Mouse (Mus musculus) ES-Bruce4 (cell line): ENCODE measurements around the gene Cyp2t4. TPM values are rescaled to one million over a fixed set of nuclear protein-coding genes. Genes with fewer than 3 reads are reported as not detected.

Experiments
- H3K27ac ChIP-seq: 2 replicates; pipeline ENCODE4 v1.5.1; 2012; ENCODE audit warnings: low read length, inconsistent platforms; ENCODE audit not compliant: insufficient read depth
- H3K27me3 ChIP-seq: 2 replicates; pipeline ENCODE4 v1.6.1; 2012; ENCODE audit warnings: mild to moderate bottlenecking, low read length, inconsistent platforms; ENCODE audit not compliant: control insufficient read depth, poor library complexity, insufficient read depth, severe bottlenecking
- H3K36me3 ChIP-seq: 2 replicates; pipeline ENCODE4 v1.6.1; 2012; ENCODE audit warnings: inconsistent platforms, mild to moderate bottlenecking, low read length, moderate library complexity; ENCODE audit not compliant: control insufficient read depth, poor library complexity, insufficient read depth, severe bottlenecking
- H3K4me1 ChIP-seq: one replicate; pipeline ENCODE4 v1.8.1; 2011; ENCODE audit warnings: low read length; ENCODE audit not compliant: control insufficient read depth, insufficient read depth
- H3K4me3 ChIP-seq: 2 replicates; pipeline ENCODE4 v1.5.1; 2011; ENCODE audit warnings: low read depth, mild to moderate bottlenecking, low read length
- H3K9ac ChIP-seq: 2 replicates; pipeline ENCODE4 v1.6.1; 2012; ENCODE audit warnings: low read depth, mild to moderate bottlenecking, inconsistent platforms; ENCODE audit not compliant: poor library complexity, severe bottlenecking
- H3K9me3 ChIP-seq: replicated peaks from 2 replicates; pipeline ENCODE4 v1.6.1; 2012; ENCODE audit warnings: mild to moderate bottlenecking, low read length, inconsistent platforms; ENCODE audit not compliant: control insufficient read depth, poor library complexity, insufficient read depth, severe bottlenecking
- CTCF ChIP-seq: IDR thresholded peaks from one replicate; pipeline ENCODE4 v1.8.1; 2011; ENCODE audit warnings: low read depth, low read length
- EP300 ChIP-seq: IDR thresholded peaks from 2 replicates; pipeline ENCODE4 v1.6.1; 2011; ENCODE audit warnings: low read depth, low read length; ENCODE audit not compliant: insufficient read depth
- POLR2A ChIP-seq: IDR thresholded peaks from one replicate; pipeline ENCODE4 v1.8.1; 2011; ENCODE audit warnings: low read length; ENCODE audit not compliant: insufficient read depth
- polyA plus RNA-seq: library from polyadenylated mRNA; stranded (reverse); fragments of >200 nt; gene quantifications from 2 replicates; pipeline ENCODE4 v1.2.4, GENCODE M21; 2011; ENCODE audit warnings: low read depth; ENCODE audit not compliant: missing spikeins, insufficient read depth, insufficient read length

Gene Cyp2t4
- polyA plus RNA-seq, 1 experiment, result not detected

GRCm38 (mm10) chr7:27203730-27204449 is 50.4 kb downstream of the Cyp2t4 start:
- no peaks in the 10 kb centered on the region for H3K36me3 ChIP-seq
- no peaks in the 10 kb centered on the region for H3K4me1 ChIP-seq
- no peak for TF ChIP-seq CTCF
- no peak for TF ChIP-seq EP300
- TF ChIP-seq POLR2A, result no peak
- no peak overlapping the region for H3K9ac ChIP-seq
- H3K4me3 ChIP-seq, result no peak overlapping the region
- no peak overlapping the region for H3K27ac ChIP-seq
- no peaks in the 10 kb centered on the region for H3K27me3 ChIP-seq
- H3K9me3 ChIP-seq, result no peaks in the 10 kb centered on the region

Other genes starting within 250 kb of the Cyp2t4 start
- gene Cyp2a22, start 214.3 kb upstream of the Cyp2t4 start, polyA plus RNA-seq, result not detected in 2 replicates
- gene Cyp2a12, start 124.6 kb upstream of the Cyp2t4 start, polyA plus RNA-seq, result not detected in 2 replicates
- not detected in 2 replicates for gene Cyp2f2, start 33.8 kb upstream of the Cyp2t4 start, polyA plus RNA-seq
- gene Egln2, start 13.1 kb downstream of the Cyp2t4 start, polyA plus RNA-seq, result 22.2 and 22.3 TPM in 2 replicates
- 35.8 and 39.3 TPM in 2 replicates for gene Rab4b, start 25.2 kb downstream of the Cyp2t4 start, polyA plus RNA-seq
- gene Gm21983, start 27.4 kb downstream of the Cyp2t4 start, polyA plus RNA-seq, result not detected in 2 replicates
- gene Mia, start 27.4 kb downstream of the Cyp2t4 start, polyA plus RNA-seq, result 1.0 and 3.1 TPM in 2 replicates
- 10.9 and 12.6 TPM in 2 replicates for gene BC024978, start 42.1 kb downstream of the Cyp2t4 start, polyA plus RNA-seq
- 228 and 239 TPM in 2 replicates for gene Snrpa, start 42.6 kb downstream of the Cyp2t4 start, polyA plus RNA-seq
- gene Itpkc, start 74.9 kb downstream of the Cyp2t4 start, polyA plus RNA-seq, result 10.7 and 11.3 TPM in 2 replicates
- gene Coq8b, start 79.3 kb downstream of the Cyp2t4 start, polyA plus RNA-seq, result 7.8 and 10.9 TPM in 2 replicates
- gene Numbl, start 104.7 kb downstream of the Cyp2t4 start, polyA plus RNA-seq, result 32.9 and 38.5 TPM in 2 replicates
- gene Ltbp4, start 184.0 kb downstream of the Cyp2t4 start, polyA plus RNA-seq, result 66.8 and 72.5 TPM in 2 replicates
- 43.6 and 44.5 TPM in 2 replicates for gene Shkbp1, start 202.3 kb downstream of the Cyp2t4 start, polyA plus RNA-seq
- gene Gm20479, start 203.7 kb downstream of the Cyp2t4 start, polyA plus RNA-seq, result 15.8 and 17.1 TPM in 2 replicates